In genomic region chr13:51808141-51808540, GRCm38 (mm10) we compare ENCODE assay signal across 11 mouse cellular contexts. TPM values are rescaled to one million over a fixed set of nuclear protein-coding genes. Genes with fewer than 3 reads are reported as not detected.
DNase-seq lines count a peak whose midpoint lies in the region; ATAC-seq lines count a peak whose summit lies in the region.
"Had no signal": no experiment of that assay in that cellular context is flagged by ENCODE, and none has a peak within 500 bp of the region (broad histone marks: within the 10 kb centered on the region; RNA-seq: fewer than 3 reads in every experiment).

No protein-coding gene starts in this region.

- H3K27ac ChIP-seq in heart, embryonic 16.5 days (ENCODE audit: low read length): no peak overlapping the region
- no peak overlapping the region for H3K27ac ChIP-seq in forebrain, embryonic 13.5 days
- no peak overlapping the region for H3K27ac ChIP-seq in midbrain, embryonic 15.5 days
- H3K27ac ChIP-seq: heart, embryonic 10.5 days; limb, embryonic 15.5 days had no signal

- no peaks in the 10 kb centered on the region for H3K4me1 ChIP-seq in heart, embryonic 16.5 days (ENCODE audit: control insufficient read depth, insufficient read depth, low read length)
- H3K4me1 ChIP-seq in forebrain, embryonic 13.5 days: peaks cover 29% of the 10 kb centered on the region
- H3K4me1 ChIP-seq in midbrain, embryonic 15.5 days: peaks cover 16% of the 10 kb centered on the region
- H3K4me1 ChIP-seq: limb, embryonic 15.5 days had no signal

- H3K27me3 ChIP-seq in heart, embryonic 16.5 days (ENCODE audit: control insufficient read depth, insufficient read depth, low read length): no peaks in the 10 kb centered on the region; the same call in 1 of the 2 replicates
- no peaks in the 10 kb centered on the region for H3K27me3 ChIP-seq in forebrain, embryonic 13.5 days
- H3K27me3 ChIP-seq in midbrain, embryonic 15.5 days (replicated peaks): no peaks in the 10 kb centered on the region
- H3K27me3 ChIP-seq: limb, embryonic 15.5 days had no signal

- H3K36me3 ChIP-seq in heart, embryonic 16.5 days (ENCODE audit: control insufficient read depth, insufficient read depth): no peaks in the 10 kb centered on the region
- no peaks in the 10 kb centered on the region for H3K36me3 ChIP-seq in forebrain, embryonic 13.5 days (ENCODE audit: poor library complexity, severe bottlenecking)
- H3K36me3 ChIP-seq in midbrain, embryonic 15.5 days (replicated peaks): no peaks in the 10 kb centered on the region
- H3K36me3 ChIP-seq: heart, embryonic 10.5 days; limb, embryonic 15.5 days had no signal

- H3K9me3 ChIP-seq in heart, embryonic 16.5 days (replicated peaks; ENCODE audit: control insufficient read depth, low read length): no peaks in the 10 kb centered on the region
- no peaks in the 10 kb centered on the region for H3K9me3 ChIP-seq in forebrain, embryonic 13.5 days (replicated peaks)
- H3K9me3 ChIP-seq in midbrain, embryonic 15.5 days: no peaks in the 10 kb centered on the region
- H3K9me3 ChIP-seq: heart, embryonic 10.5 days; limb, embryonic 15.5 days had no signal

- H3K4me2 ChIP-seq in heart, embryonic 16.5 days (ENCODE audit: low read depth, low read length): 0 out of 2 replicates have a peak overlapping the region, but pooled peaks have one; percentile 16
- H3K4me2 ChIP-seq in forebrain, embryonic 13.5 days: no peak overlapping the region
- no peak overlapping the region for H3K4me2 ChIP-seq in midbrain, embryonic 15.5 days
- H3K4me2 ChIP-seq: limb, embryonic 15.5 days had no signal

- DNase-seq in heart, adult 8-10 months (ENCODE audit: low spot score): no peak
- peak; percentile 27 to 35 for DNase-seq in adrenal gland, postnatal 36 days
- no peak for DNase-seq in Muller cell, postnatal 12 days (ENCODE audit: inconsistent ontology term)
- no peak for DNase-seq in urinary bladder, postnatal 36 days (ENCODE audit: low spot score in 2 of 2)
- no peak for DNase-seq in gastrocnemius, postnatal 4 days (ENCODE audit: low spot score in 2 of 2)
- DNase-seq: thymus, postnatal 14 days had no signal

- 35% methylated on average over 12 of the region's 12 CpGs for WGBS in heart, embryonic 16.5 days
- 29% methylated on average over 12 of the region's 12 CpGs for WGBS in forebrain, embryonic 13.5 days
- WGBS in midbrain, embryonic 15.5 days: 28% methylated on average over 12 of the region's 12 CpGs

- ATAC-seq in heart, embryonic 16.5 days (replicated peaks; ENCODE audit: extremely low read depth, insufficient read depth, low FRiP score): no peak
- ATAC-seq in forebrain, embryonic 13.5 days: peak; percentile 36; the same call in 1 of the 2 replicates
- ATAC-seq in midbrain, embryonic 15.5 days (replicated peaks): 0 out of 2 replicates have a peak, but pooled peaks have one; percentile 50

- no peak overlapping the region for H3K9ac ChIP-seq in heart, embryonic 16.5 days (ENCODE audit: low read length)
- H3K9ac ChIP-seq in forebrain, embryonic 13.5 days: no peak overlapping the region
- H3K9ac ChIP-seq in midbrain, embryonic 15.5 days: no peak overlapping the region
- H3K9ac ChIP-seq: limb, embryonic 15.5 days had no signal

- no peak overlapping the region for H3K4me3 ChIP-seq in heart, embryonic 16.5 days (ENCODE audit: low read length)
- no peak overlapping the region for H3K4me3 ChIP-seq in forebrain, embryonic 13.5 days
- no peak overlapping the region for H3K4me3 ChIP-seq in midbrain, embryonic 15.5 days
- H3K4me3 ChIP-seq: heart, embryonic 10.5 days; limb, embryonic 15.5 days had no signal

RNA-seq across cellular contexts. Expression of gene Sema4d, which starts 14.6 kb away (rescaled TPM):
- polyA plus RNA-seq in heart, embryonic 16.5 days (2015; fragmentation: Nextera tagmentation; extraction: Ambion mirVana): 17.6 and 22.5 TPM in 2 replicates
- 10 to 100 TPM; 56.5 to 72.3 (median 68.6) TPM for total RNA-seq in heart, adult 8-10 months (2022)
- 10 to 100 TPM; 12.4 to 15.7 TPM for total RNA-seq in adrenal gland, postnatal 36 days (2021)
- polyA plus RNA-seq in forebrain, embryonic 13.5 days (2015; fragmentation: Nextera tagmentation; extraction: Ambion mirVana): 10.8 TPM in 2 replicates
- polyA plus RNA-seq in midbrain, embryonic 15.5 days (2015; fragmentation: Nextera tagmentation; extraction: Ambion mirVana): 13.4 and 15.1 TPM in 2 replicates
- 10 to 100 TPM; 75.1 to 92.5 TPM for total RNA-seq in gastrocnemius, postnatal 4 days (2021)

RNA-seq across cellular contexts. Expression of gene Gadd45g, which starts 38.3 kb away (rescaled TPM):
- polyA plus RNA-seq in heart, embryonic 16.5 days (2015; fragmentation: Nextera tagmentation; extraction: Ambion mirVana): 43.1 and 52.1 TPM in 2 replicates
- total RNA-seq in heart, adult 8-10 months (2022): 10 to 100 TPM in 2 of 4 experiments, 1 to 10 TPM in 2; 8.6 to 18.9 (median 10.7) TPM
- 10 to 100 TPM; 71.8 to 72.5 TPM for total RNA-seq in adrenal gland, postnatal 36 days (2021)
- 235 and 252 TPM in 2 replicates for polyA plus RNA-seq in forebrain, embryonic 13.5 days (2015; fragmentation: Nextera tagmentation; extraction: Ambion mirVana)
- polyA plus RNA-seq in midbrain, embryonic 15.5 days (2015; fragmentation: Nextera tagmentation; extraction: Ambion mirVana): 56.2 and 69.1 TPM in 2 replicates
- 10 to 100 TPM; 11.6 to 13.3 TPM for total RNA-seq in gastrocnemius, postnatal 4 days (2021)

Comparison
In these comparisons a context has a peak if more than half of its experiments do, and no peak if none do; other contexts are left out.
1. DNase-seq: peak in adrenal gland, postnatal 36 days (2 of 2); none in heart, adult 8-10 months (single experiment), Muller cell, postnatal 12 days (single experiment), urinary bladder, postnatal 36 days (0 of 2) and gastrocnemius, postnatal 4 days (0 of 2).